Mouse (Mus musculus) adrenal gland, adult 8-10 months (tissue): ENCODE data around the gene Bfsp2. TPM values are rescaled to one million over a fixed set of nuclear protein-coding genes. Genes with fewer than 3 reads are reported as not detected.
A peak's percentile ranks its signal among the peaks of the same experiment; 100 is the strongest.

ENCODE experiments used
- DNase-seq: peaks from one replicate; pipeline ENCODE4 v3.0.0; 2022
- total RNA-seq, 4 experiments: library from RNA; stranded (reverse); gene quantifications; 2 replicates each; pipeline ENCODE4 v1.2.4; 2022

Bfsp2 gene
- total RNA-seq: not detected

- DNase-seq: no peak
Measured at GRCm38 (mm10) chr9:103480044-103480576, at the start of gene Bfsp2. Bfsp2 (minus strand) TSS chr9:103480420.

DNA sequence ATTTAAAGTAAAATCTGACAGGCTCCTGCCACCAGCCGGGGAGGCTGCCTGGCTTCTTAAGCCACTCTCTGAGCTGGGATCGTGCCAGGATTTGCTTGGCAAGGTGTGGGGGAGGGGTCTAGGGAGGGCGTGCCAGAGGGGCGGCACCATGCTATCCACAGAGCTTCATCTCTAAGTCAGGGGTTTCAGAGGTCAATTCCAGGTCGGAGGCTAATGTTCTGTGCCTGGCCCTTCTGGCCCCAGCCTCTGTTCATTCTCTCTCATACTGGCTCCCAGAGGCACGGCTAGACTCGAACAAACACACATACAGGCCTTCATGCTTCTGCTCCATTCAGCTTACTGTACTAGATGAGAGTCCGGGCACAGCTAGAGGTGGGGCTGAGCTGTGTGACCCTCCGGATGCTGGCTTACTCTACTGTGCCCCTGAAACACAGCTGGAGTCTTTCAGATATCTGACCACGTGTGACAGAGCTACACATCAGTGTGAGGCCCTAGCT, 44.9 kb upstream of the Bfsp2 start:
- no peak for DNase-seq

- DNase-seq: no peak
Measured at GRCm38 (mm10) chr9:103524600-103524999, 44.4 kb upstream of the Bfsp2 start.

DNA sequence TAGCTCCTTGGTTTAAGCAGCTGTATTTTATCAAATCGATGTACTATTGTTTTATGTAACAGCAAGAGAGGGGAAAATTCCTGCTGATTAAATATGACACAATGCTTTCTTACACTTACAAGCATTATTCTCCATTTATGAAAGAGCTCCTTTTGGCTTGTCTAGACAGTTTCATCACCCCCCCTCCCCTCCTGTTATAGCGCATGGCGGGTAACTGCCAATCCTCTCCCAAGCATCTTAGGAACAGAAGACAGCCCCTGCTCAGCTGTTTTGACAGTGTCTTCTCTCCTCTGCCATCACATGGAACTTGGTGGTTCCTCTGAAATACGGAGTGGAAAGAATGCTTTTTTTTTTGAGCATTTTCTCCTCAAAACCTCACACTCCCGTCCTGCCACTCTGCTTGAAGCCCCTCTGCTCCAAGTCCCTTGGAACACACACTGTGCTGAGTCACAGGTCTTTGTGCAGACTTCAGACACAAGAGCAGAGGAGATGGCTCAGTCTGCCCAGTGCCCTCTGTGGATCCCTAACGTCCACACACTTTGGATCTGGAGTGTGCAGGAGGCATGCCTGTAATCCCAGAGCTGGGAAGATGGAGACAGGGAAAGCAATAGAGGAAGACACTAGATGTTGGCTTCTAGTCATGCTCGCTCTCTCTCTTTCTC, 43.7 kb upstream of the Bfsp2 start:
- no peak for DNase-seq

GRCm38 (mm10) chr9:103523008-103523407, 42.8 kb upstream of the Bfsp2 start:
- DNase-seq: no peak

GRCm38 (mm10) chr9:103513884-103514283, 33.7 kb upstream of the Bfsp2 start:
- no peak for DNase-seq

- peak; percentile 38 for DNase-seq
Measured at GRCm38 (mm10) chr9:103512257-103512656, 32.0 kb upstream of the Bfsp2 start.

DNA sequence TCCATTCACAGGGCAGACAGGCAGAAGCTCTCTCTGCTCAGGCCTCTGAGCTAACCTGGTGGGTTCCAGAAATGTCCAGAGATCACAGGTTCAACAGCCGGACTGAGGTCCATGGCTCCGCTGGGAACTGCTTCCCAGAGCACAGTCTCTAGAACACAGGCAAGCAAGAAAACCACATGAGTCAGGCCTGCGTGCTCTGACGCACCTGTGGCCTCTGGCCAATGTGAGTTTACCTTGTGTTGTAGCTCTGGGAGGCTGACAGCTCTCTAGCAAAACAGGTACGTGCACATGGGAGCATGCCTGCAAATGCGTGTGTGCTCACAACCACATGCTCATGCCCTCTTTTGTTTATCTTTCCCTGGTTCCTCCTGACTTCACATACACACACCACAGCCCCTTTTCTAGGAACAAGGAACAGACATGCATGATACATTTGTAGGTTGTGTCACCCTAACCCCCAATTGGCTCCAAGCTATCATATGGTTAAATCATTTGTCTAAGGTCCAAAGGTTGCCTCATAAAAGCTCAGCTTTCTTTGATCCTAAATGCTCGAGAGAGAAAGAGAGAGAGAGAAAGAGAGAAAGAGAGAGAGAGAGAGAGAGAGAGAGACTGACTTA, 26.9 kb upstream of the Bfsp2 start:
- DNase-seq: no peak

DNA sequence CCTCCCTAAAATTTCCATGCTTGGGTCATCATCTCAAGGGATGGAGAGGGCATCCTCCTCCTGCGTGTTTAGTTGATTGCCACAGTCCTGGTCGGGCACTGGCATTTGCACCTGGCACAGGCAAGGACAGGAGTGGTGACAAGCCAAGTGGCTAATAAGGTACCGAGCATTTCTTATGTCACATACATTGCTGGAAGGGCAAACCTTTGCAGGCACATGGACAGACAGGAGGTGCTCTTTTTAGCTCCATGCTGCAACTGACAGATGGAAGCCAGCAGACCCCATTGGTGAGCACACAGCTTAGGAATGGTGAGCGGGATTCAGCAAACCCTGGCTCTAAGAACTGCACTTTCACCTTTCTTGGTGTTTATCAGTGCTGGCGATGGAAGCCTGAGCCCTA, 24.8 kb upstream of the Bfsp2 start:
- DNase-seq: no peak

- DNase-seq: no peak
Measured at GRCm38 (mm10) chr9:103504646-103505045, 24.4 kb upstream of the Bfsp2 start.

DNA sequence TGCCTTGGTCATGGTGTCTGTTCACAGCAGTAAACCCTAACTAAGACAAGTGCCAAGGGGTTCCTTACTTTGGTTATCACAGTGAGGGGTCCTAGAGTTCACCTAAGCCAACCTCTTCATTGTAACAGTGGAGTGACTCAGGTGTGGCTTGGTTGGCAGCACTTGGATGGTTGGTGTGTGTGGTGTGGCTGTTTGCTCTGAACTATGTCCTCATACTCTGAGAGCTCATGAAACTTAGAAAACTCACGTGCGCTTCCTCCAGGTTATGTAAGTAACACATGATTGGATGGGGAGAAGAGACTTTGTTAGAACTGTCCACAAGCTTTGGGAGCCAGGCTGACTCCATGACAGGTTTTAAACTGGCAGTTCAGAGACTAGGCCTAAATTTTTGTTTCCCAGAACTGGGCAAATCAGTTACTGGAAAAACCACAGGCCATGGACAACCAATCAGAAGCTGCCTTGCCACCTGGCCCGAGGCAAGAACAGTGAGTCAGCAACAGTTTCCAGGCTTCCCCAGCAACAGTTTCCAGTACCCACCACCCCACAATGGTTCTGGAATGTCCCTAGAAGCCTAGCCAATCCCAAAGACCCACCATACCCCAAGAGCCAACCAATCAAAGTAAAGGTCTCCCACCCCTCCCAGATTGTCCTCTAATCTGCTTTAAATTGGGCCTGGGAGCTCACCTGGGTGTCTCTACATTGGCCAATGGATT, 23.5 kb upstream of the Bfsp2 start:
- DNase-seq: no peak

DNA sequence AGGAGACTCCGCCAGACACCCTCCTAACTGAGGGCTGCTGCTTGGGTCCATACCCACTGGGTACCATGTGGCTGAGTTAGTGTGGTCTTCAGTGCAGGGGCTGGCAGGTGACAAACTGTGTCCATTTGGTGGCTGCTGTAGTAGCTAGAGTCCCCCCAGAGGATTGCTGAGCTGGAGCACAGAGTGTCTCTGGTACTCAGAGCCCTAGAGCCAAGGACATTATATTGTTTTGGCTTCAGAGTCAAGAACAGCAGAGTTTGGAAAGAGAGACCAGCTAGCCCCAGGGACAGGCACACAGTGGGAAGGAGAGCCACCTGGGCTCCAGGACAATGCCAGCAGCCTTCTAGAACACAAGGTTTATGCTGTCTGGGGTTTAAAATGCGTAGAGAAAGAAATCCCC, 22.4 kb upstream of the Bfsp2 start:
- DNase-seq: no peak

GRCm38 (mm10) chr9:103501861-103502364, 21.7 kb upstream of the Bfsp2 start:
- DNase-seq: no peak

DNA sequence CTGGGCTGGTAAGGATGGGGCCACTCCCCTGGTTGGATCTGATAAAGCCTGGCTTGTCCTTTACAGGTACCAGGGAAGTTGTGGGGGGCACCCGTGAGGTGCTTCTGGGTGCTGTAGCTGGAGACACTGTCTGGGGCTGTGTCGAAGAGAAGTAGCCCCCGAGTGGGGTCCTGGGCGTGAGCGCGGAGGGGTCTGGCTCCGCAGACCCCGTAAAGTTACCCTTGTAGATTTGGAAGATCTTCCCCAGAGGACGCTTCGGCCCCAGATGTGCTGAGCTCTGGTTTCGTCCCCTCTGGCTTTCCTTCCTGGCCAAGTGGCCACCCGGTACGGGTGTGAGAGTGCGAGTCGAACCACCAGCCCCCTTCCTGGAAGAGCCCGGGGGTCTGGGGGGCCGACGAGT, 19.1 kb upstream of the Bfsp2 start:
- no peak for DNase-seq

- no peak for DNase-seq
Measured at GRCm38 (mm10) chr9:103498699-103499098, 18.5 kb upstream of the Bfsp2 start.

- no peak for DNase-seq
Measured at GRCm38 (mm10) chr9:103495391-103495790, 15.2 kb upstream of the Bfsp2 start.

GRCm38 (mm10) chr9:103494346-103495020, 14.3 kb upstream of the Bfsp2 start:
- DNase-seq: peak; percentile 77

GRCm38 (mm10) chr9:103491985-103492384, 11.8 kb upstream of the Bfsp2 start:
- no peak for DNase-seq

GRCm38 (mm10) chr9:103490439-103490838, 10.2 kb upstream of the Bfsp2 start:
- DNase-seq: peak; percentile 46

- no peak for DNase-seq
Measured at GRCm38 (mm10) chr9:103489883-103490282, 9.7 kb upstream of the Bfsp2 start.

DNA sequence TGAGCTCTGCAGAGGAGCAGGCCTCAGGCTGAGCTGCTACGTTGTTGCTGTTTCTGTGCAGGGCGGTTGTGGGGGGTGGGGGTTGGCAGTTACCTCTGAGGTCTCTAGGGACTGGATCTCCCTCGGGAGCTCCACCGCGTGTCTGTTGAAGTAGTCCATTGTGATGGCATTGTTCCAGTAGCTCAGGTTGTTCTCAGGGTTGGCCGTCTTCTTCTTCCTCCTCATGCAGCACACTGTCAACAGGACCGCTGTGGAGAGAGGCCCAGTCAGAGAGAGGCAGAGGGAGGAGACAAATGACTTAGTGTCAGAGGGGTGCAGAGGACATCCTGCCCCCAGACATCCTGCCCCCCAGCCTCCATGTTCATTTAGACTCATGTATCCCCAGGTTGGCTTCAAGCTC, 8.9 kb upstream of the Bfsp2 start:
- DNase-seq: no peak

GRCm38 (mm10) chr9:103486262-103486661, 6.0 kb upstream of the Bfsp2 start:
- no peak for DNase-seq

- no peak for DNase-seq
Measured at GRCm38 (mm10) chr9:103485606-103486005, 5.4 kb upstream of the Bfsp2 start.
